12 mouse cellular contexts compared by ENCODE assay signal in the genomic region with DNA sequence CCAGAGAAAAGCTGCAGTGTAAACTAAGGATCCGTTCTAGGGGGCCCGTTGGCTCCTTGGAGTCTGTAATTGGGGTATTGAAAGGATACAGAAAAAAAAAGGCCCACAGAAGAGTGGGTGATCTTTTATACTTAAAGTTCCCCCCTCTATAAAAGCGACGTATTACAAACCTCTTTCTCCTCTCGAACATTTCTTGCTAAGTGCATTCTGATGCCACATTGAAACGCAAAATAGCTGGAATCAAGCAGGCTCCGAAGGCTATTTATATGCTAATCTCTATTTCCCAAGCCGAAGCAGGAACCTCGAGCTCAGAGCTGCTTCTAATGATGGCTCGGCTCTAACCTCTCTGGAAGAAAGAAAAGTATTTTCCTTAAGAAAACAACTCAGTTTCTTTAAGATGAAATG.
A peak's percentile ranks its signal among the peaks of the same experiment; 100 is the strongest.
DNase-seq lines count a peak whose midpoint lies in the region; ATAC-seq and TF ChIP-seq lines count a peak whose summit lies in the region.
"Had no signal": no experiment of that assay in that cellular context is flagged by ENCODE, and none has a peak within 500 bp of the region (broad histone marks: within the 10 kb centered on the region; RNA-seq: fewer than 3 reads in every experiment).

No protein-coding gene starts in this region.

- no peak overlapping the region for H3K27ac ChIP-seq in heart, postnatal 0 days (ENCODE audit: low read depth)
- peak overlapping the region; percentile 94 for H3K27ac ChIP-seq in hindbrain, embryonic 12.5 days
- H3K27ac ChIP-seq in neural tube, embryonic 13.5 days (replicated peaks): peak overlapping the region; percentile 84
- H3K27ac ChIP-seq in intestine, embryonic 15.5 days: no peak overlapping the region
- H3K27ac ChIP-seq: liver, embryonic 14.5 days had no signal

- intact Hi-C loops in left cerebral cortex, postnatal 36 days (cut with DNase I): no loop called here

- no peak for DNase-seq in heart, postnatal 0 days (ENCODE audit: low spot score)
- no peak for DNase-seq in heart, adult 11 months
- DNase-seq in embryo, embryonic 11 days: peak; percentile 61
- no peak for DNase-seq in B cell, adult 2 months
- no peak for DNase-seq in left cerebral cortex, postnatal 36 days (ENCODE audit: low spot score in 2 of 2)
- DNase-seq: kidney, adult 9 months had no signal

- TF ChIP-seq EP300 in heart, postnatal 0 days (IDR thresholded peaks at IDR 0.05; ENCODE audit: low read depth): no peak

- TF ChIP-seq CTCF in heart, postnatal 0 days (IDR thresholded peaks at IDR 0.05; ENCODE audit: low read depth): no peak

- no peaks in the 10 kb centered on the region for H3K4me1 ChIP-seq in heart, postnatal 0 days (ENCODE audit: control insufficient read depth, insufficient read depth)
- peaks cover 41% of the 10 kb centered on the region for H3K4me1 ChIP-seq in hindbrain, embryonic 12.5 days
- H3K4me1 ChIP-seq in neural tube, embryonic 13.5 days (replicated peaks): peaks cover 44% of the 10 kb centered on the region
- H3K4me1 ChIP-seq in intestine, embryonic 15.5 days (replicated peaks): no peaks in the 10 kb centered on the region

- no peaks in the 10 kb centered on the region for H3K9me3 ChIP-seq in heart, postnatal 0 days (replicated peaks; ENCODE audit: control insufficient read depth, low read length)
- no peaks in the 10 kb centered on the region for H3K9me3 ChIP-seq in hindbrain, embryonic 12.5 days (replicated peaks)
- H3K9me3 ChIP-seq in neural tube, embryonic 13.5 days: no peaks in the 10 kb centered on the region
- H3K9me3 ChIP-seq in intestine, embryonic 15.5 days: no peaks in the 10 kb centered on the region

- H3K4me3 ChIP-seq in heart, postnatal 0 days (ENCODE audit: low read depth, low read length): no peak overlapping the region
- H3K4me3 ChIP-seq in hindbrain, embryonic 12.5 days: no peak overlapping the region
- no peak overlapping the region for H3K4me3 ChIP-seq in neural tube, embryonic 13.5 days
- H3K4me3 ChIP-seq in intestine, embryonic 15.5 days (replicated peaks): no peak overlapping the region
- H3K4me3 ChIP-seq: erythroblast, embryonic 14.5 days had no signal

- H3K4me2 ChIP-seq in heart, postnatal 0 days (ENCODE audit: low read depth, low read length): 0 out of 2 replicates have a peak overlapping the region, but pooled peaks have one; percentile 20
- peak overlapping the region; percentile 43 for H3K4me2 ChIP-seq in hindbrain, embryonic 12.5 days (replicated peaks)
- H3K4me2 ChIP-seq in neural tube, embryonic 13.5 days: peak overlapping the region; percentile 37
- H3K4me2 ChIP-seq in intestine, embryonic 15.5 days (replicated peaks): no peak overlapping the region

- H3K36me3 ChIP-seq in heart, postnatal 0 days (replicated peaks; ENCODE audit: control insufficient read depth, insufficient read depth, low read length): no peaks in the 10 kb centered on the region
- no peaks in the 10 kb centered on the region for H3K36me3 ChIP-seq in hindbrain, embryonic 12.5 days
- H3K36me3 ChIP-seq in neural tube, embryonic 13.5 days: no peaks in the 10 kb centered on the region
- H3K36me3 ChIP-seq in intestine, embryonic 15.5 days: no peaks in the 10 kb centered on the region

- no peak for ATAC-seq in heart, postnatal 0 days (ENCODE audit: insufficient read depth, low read depth)
- peak; percentile 76 for ATAC-seq in hindbrain, embryonic 12.5 days (ENCODE audit: low FRiP score)
- peak; percentile 74 for ATAC-seq in neural tube, embryonic 13.5 days (ENCODE audit: low read depth)
- no peak for ATAC-seq in intestine, embryonic 15.5 days
- ATAC-seq: CD4-positive, CD25-positive, alpha-beta regulatory T cell, adult 4 months had no signal

- no peaks in the 10 kb centered on the region; the same call in 1 of the 2 replicates for H3K27me3 ChIP-seq in heart, postnatal 0 days (ENCODE audit: control insufficient read depth, insufficient read depth, low read length)
- H3K27me3 ChIP-seq in hindbrain, embryonic 12.5 days: no peaks in the 10 kb centered on the region
- no peaks in the 10 kb centered on the region for H3K27me3 ChIP-seq in neural tube, embryonic 13.5 days
- peaks cover 3% of the 10 kb centered on the region for H3K27me3 ChIP-seq in intestine, embryonic 15.5 days (replicated peaks)

- H3K9ac ChIP-seq in heart, postnatal 0 days (replicated peaks; ENCODE audit: low read depth, low read length): no peak overlapping the region
- H3K9ac ChIP-seq in hindbrain, embryonic 12.5 days: no peak overlapping the region
- H3K9ac ChIP-seq in neural tube, embryonic 13.5 days: 0 out of 2 replicates have a peak overlapping the region, but pooled peaks have one; percentile 26
- H3K9ac ChIP-seq in intestine, embryonic 15.5 days: no peak overlapping the region
- H3K9ac ChIP-seq: liver, embryonic 14.5 days had no signal

- 8% methylated on average over 10 of the region's 10 CpGs for WGBS in heart, postnatal 0 days
- WGBS in hindbrain, embryonic 12.5 days: 7% methylated on average over 10 of the region's 10 CpGs
- 3% methylated on average over 10 of the region's 10 CpGs for WGBS in neural tube, embryonic 13.5 days
- WGBS in intestine, embryonic 15.5 days: 29% methylated on average over 10 of the region's 10 CpGs

Comparison
In these comparisons a context has a peak if more than half of its experiments do, and no peak if none do; other contexts are left out.
1. ATAC-seq: peak in hindbrain, embryonic 12.5 days (single experiment) and neural tube, embryonic 13.5 days (single experiment); none in heart, postnatal 0 days (single experiment) and intestine, embryonic 15.5 days (single experiment).
2. H3K27ac ChIP-seq: peak in hindbrain, embryonic 12.5 days (single experiment) and neural tube, embryonic 13.5 days (single experiment); none in heart, postnatal 0 days (single experiment) and intestine, embryonic 15.5 days (single experiment).